Mouse (Mus musculus) retina, embryonic 14.5 days (tissue): ENCODE results near the gene G0s2.

Source experiments
- DNase-seq: peaks from one replicate; pipeline ENCODE4 v3.0.0-alpha.2; 2015; ENCODE audit warnings: low spot score

Gene G0s2

DNA sequence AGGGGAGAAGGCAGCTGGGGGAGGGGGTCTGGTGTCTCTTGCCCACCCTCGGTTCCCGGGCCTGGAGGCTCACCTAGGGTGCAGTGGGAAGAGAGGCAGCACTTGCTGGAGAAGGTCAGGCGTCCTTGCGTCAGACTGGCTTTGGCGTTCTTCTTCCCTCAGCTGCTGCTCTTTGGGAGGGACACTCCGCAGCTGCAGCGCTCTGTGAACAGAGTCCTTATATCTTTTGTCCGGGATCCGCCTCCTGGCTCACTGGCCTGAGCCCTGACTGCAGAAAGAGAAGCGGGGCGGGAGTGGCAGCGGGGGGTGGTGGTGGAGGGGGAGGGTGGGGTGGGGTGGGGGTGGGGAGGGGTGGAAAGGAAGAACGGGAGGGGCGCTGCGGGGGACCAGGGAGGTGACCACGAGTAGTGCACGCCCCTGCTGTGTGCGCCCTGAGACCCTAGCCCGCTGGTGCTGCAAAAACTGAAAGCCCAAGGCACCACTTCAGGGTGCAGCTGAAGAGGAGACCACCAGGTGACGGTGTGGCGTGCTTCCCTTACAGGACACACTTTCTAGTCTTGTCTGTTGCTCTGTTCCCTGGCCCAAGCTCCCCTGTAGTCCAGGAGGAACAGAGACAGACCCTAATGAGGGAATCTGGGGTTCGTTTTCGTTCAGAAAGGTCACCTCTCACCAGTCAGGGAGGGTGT lies at the start of gene G0s2:
G0s2 (minus strand) TSS at position 302 of the 686 bp plus-strand sequence.
- peak; percentile 48 for DNase-seq

DNA sequence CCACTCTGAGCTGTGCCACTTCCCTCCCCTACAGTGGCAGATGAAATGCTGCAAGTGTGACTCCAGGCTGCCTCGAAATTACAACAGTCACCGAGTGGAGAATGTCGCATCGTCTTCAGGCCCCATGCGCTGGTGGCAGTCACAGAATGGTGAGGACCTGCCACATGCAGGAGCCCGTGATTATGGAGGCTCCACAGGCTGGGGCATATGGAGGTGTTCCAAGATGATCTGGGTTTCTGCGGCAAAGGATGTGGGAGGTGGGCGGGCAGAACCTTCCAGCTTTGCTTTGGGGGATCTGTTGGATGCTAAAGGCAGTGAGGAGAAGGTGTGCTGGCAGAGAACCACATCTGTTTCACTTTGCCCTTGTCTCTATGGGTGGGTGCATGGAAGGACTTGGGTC lies 47.4 kb upstream of the G0s2 start:
- DNase-seq: no peak

DNA sequence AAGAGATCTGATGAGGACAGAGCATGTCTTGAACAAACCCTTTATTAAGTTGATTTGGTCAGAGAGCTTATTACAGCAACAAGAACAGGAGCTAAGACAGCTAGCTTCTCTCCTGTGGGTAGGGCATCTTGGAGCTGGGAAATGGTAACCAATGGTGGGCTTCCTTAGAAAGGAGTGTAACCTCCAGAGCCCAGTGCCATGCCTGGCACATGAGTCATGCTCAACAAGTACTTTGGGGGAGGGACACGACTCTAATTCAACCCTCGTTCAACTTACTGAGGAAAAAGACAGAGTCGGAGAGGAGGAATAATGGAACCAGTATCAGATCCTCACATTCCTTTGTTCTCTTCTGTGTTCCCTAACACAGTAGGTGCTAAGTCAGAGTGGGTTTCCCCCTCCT lies 46.7 kb upstream of the G0s2 start:
- no peak for DNase-seq

DNA sequence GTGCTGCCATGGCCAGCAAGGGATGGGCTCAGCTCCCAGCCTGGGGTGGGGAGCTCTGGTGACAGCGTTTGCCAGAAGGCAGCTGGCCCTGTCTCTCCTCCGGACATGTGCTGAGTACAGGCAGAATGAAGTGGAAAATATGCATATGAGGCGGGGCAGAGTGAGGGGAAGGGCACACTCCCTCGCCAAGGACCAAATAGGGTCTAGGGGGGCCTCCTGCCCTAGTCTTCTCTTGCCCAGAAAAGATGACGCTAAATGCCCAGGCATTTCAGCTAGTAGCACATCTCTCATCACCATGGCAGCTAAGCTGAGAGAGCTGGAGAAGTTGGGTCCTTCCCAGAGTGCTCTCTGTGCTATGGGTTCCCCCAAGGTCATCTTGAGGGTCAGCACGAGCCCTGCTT lies 44.1 kb upstream of the G0s2 start:
- no peak for DNase-seq

DNA sequence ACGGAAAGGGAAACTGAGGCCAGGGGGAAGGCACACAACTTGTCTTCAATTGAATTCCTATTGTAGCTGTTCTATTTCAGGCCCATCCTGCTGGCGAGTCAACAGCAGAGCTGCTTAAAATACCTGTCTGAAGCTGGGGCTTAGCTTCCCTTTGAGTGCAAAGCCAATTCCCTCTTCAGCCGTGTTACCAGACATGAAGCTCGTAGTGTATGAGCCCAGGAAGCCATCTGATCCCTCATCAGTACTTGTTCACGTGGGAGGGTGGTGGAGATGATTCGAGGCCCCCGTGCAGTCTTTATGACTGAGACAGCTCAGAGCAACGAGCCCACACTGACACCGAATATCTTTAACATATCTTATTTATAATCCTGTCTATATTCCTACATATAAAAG lies 43.3 kb upstream of the G0s2 start:
- no peak for DNase-seq

DNA sequence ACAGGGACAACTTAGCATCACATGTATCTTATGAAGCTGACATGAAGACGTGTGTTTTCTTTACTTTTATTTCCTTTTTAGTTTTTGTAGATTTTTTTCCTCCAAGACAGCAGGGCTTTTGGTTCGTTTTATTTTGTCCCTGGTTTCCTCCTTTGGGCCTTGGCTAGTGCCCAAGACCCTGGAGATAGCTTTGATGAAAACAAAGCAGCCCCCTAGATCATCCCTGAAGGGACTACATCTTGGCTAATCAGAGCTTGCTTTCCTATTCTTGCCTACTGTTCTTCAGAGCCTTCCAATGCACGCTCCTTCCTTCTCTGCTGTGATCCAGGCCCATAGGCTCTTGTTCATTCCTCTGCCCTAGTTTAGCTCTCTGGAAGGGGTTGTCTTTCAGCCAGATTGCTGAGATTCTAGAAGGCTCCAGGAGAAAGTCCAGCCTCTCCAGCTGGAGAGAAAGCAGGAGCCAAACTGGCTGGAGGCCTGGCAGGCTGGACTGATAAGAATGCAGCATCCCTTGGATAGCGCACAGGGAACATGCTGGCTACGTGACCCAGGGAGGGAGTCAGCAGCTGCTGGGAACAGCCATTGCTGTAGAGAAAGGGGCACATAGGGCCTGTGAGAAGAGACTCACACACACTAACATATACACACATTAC lies 42.8 kb upstream of the G0s2 start:
- no peak for DNase-seq

DNA sequence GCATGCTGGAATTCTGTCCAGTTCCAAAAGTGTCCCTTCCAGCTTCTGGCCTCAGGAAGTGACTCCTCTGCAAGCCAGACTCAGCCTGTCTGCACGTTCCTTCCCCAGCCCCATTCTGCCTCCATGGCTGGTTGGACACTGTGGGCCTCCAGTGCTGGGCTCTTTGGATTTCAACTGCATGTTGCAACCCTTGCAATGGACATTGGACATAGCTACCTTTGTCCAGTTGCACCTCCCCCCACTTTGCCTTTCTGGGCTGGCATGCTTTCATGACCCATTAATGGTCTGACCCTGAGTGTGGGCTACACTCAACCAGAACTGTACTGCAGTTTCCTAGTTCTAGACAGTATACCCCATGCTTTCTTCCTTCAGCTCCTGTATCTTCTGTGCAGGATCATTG lies 38.6 kb upstream of the G0s2 start:
- no peak for DNase-seq

DNA sequence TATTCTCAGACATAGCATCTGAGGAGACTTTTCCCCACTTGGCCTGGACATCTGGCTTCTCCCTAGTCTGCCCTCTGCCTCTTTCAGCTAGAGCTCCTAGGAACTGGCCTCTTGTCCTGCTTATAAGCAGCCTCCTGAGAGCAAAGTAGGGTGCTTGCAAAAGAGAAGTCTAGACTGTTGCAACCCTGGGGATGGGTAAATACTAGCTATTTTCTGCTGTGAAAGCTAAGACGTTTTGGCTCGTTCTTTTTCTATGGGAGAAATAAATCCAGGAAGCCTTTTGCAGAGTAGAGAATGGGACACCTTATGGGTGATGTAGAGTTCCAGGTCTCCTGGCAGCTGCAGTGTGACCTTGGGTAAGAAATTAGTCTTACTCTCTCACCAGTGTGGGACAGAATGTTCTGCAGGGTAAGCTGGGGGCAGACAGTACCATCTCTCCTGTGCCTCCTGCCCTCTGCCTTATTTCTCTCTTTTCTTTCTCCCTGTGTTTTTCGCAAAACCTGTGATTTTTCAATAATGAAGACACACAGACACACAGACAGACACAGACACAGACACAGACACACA lies 37.6 kb upstream of the G0s2 start:
- no peak for DNase-seq

DNA sequence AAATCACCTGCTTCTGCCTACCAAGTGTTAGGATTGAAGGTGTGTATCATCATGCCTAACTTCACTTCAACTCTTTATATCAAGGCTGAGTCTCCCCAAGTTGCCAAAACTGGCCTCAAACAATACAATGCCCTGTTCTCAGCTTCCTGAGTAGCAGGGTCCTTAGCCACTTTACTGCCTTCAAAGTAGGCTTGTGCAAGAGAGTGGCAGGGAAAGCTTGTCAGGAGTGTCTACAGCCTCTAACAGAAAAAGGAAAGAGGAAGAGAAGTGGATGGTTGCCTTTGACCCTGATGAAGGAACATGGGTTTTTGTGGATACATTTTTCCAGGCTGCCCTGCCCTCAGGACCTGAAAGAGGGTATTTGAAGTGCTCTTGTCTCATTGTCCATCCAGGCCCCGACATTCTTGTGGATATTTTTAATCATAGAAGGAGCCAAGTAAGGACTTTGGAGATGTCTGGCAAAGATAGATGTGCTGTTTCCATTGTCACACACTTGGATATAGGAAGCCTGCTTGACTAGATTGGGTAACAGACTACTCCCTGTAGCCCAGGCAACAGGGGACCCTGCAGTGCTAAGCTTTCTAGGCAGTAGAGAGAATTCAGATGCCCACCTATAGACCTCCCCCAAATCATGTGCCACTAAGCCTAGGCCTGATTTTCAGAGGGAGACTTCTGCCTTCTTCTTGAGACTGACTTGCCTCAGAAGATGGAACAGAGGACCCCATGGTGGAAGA lies 36.9 kb upstream of the G0s2 start:
- no peak for DNase-seq

DNA sequence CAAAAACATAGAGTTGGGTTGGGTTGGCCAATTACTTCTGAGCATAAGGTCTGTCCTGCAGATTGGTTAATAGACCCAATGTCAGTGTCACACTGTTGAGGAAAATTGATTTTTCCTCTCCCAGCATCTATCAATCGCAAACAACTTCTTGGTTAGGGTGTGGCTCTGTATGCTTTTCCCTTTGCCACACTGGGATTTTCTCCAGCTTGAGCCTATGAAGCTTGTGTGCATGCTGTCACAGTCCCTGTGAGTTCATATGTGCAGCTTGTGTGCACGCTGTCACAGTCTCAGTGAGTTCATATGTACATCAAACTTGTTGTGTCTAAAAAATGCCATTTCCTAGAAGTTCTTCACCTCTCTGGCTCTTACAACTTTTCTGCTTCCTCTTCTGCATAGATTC lies 33.8 kb upstream of the G0s2 start:
- DNase-seq: no peak

DNA sequence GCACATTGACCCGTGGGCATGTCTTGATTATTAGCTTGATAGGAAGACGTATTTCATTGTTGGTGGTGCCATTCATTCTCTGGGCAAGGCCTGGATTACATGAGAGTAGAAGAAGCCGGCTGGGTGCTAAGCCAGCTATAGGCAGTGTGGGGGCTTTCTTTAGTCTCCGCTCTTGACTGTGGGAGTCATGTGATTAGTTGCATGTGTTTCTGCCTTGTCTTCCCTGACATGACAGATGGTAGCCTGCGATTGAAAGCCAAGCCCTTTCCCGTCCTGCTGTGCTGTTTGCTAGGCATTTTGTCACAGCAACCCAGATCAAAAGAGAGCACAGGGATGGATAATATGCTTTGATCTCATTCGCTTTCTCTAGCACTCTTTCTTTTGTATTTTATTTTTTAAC lies 32.4 kb upstream of the G0s2 start:
- no peak for DNase-seq

DNA sequence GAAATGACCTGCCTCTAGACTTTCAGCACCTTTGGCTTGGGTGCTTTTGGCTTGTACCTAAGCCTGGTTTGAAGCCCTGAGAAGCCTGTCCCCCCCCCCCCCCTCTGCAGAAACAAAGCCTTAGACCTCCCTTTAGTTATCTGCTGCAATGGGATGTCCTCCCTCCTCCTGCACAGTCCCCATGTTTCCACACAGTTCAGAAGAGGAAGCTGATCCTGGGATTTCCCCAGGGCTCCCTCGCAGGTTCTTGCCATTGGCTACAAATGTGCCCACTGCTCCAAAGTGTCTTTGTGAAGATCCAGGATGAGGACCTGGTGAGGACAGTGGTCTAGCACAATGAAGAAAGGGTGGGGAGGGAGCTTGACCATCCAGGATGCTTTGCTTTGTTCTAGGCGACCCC lies 30.1 kb upstream of the G0s2 start:
- DNase-seq: no peak

DNA sequence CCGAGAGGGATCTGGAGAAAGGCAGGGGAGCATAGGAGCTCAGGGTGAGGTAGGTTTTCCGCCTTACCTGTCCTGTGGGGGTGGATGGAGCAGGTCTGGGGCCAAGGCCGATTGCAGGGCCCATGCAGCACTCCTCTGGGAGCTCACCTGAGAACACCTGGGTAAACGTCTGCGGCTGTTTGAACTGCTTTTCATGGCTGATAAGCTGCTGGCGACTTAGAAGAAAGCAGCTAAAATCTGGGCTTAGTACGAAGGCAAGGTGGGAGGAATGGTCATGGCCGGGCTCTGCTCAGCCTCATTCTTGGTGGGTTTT lies 29.0 kb upstream of the G0s2 start:
- no peak for DNase-seq

DNA sequence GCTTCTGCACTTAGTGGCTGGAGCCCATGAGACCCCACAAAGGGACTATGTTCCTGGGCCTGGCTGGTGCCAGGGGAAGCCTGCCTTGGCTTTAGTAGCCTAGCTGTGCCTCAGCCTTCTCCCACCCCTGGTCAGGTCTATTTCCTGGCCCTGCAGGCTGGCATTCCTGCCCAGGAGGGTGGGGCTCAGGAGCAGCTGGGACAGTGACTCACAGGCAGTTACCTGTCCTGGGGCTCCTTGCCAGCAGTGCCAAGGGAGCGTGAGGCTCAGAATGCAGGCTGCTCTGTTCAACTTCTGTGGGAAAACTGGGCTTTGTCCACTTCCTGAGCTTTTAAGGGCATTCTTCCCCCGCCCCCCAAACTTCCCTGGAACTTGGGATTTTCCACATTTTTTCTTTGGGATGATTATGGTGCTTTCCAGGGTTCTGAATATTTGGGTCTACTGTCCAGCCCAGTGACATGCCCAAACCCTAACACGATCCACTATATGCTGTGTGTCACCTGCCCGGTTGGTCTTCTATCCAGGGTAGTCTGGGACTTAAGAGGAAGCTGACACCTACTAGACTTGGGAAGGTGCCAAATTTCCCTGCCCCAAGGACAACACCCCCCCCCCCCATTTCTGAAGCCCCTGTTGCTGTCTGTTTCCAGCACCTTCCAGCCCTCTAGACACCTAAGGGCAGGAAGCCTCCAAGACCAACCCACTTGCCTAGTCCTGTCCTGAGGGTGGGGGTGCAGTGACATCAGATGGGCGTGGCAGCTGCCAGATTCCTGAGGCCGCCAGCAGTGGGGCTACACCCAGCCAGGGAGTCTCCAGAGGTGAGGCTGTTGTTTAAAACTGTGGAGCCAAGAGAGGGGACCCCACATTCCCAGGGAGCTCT lies 28.4 kb upstream of the G0s2 start:
- no peak for DNase-seq

DNA sequence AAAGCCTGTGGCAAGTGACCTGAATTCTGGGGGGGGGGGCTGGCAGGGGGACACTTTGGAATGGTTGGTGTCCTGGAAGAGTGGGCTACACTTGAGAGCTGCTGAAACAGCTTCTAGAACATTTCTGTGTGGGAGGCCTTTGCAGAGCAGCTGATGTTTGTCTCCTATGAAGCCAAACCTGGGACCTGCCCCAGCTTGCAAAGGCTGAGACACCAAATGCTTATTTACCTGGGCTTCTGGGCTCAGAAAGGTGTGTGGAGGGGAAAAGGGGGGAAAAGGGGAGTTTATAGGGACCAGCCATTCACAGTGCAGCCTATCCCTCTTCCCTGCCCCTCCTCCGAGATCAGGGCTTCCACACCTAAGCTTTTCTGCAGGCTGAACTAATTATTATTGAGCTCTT lies 27.0 kb upstream of the G0s2 start:
- DNase-seq: no peak

DNA sequence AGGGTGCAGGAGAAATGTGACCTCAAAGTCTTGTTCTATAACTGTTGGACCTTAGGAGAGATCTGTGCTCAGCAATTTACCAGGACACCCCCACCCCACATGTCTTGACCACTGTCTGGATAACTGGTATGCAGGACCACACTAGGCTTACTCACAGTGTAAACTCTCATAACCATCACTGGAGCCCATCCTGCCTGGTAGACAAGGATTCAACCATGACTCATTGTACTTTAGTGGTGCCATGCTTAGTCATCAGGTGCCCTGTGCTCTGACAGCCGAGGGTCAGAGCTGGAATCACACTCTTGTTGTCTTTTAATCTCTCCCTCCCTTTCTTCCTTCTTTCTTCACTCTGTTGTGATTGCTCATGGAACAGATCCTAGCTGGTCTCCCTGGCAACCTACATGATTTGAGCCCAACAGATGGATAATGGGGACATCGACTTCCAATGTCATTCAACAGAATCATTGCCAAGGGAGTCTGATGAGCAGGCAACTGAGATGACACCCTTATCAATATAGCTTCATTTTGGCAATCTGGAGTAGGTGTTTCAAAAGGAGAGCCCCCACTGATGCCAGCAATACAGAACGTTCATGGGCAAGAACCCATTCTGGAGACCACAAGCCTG lies 25.2 kb upstream of the G0s2 start:
- no peak for DNase-seq

DNA sequence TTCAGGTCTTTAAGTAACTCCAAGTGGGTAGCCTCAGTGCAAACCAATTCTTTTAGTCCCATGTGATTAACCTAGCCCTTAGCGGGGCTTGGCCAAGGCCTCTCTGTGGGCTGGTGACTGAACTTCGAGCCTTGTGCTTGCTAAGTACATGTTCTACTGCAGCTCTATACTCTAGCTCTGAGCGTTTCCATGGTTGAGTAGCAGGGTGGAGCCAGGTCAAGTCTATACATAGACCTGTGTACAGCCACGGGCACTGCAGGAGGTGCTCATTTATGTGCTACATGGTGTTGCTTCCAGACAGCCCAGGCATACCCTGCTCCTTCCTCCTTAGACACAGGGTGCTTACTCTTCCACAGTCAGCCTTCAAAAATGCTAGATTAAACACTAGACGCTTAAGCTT lies 22.9 kb upstream of the G0s2 start:
- DNase-seq: no peak

DNA sequence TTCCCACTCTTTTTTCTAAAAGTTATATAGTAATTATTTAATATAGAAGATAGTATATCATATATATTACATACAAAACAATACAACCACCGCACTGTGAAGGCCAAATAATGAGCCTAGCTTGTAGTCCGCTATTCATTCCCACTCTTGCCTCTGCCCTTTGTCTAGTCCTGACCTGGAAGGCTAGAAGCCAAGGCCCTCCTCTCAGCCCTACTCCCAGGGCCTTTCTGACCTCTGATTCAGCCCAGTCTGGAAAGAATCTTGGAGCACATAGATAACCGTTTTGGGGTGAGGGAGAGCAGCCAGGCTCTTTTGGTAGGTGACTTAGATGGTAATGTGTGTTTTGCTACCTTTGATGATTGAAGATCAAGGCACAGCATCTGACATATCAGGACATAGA lies 20.9 kb upstream of the G0s2 start:
- no peak for DNase-seq

DNA sequence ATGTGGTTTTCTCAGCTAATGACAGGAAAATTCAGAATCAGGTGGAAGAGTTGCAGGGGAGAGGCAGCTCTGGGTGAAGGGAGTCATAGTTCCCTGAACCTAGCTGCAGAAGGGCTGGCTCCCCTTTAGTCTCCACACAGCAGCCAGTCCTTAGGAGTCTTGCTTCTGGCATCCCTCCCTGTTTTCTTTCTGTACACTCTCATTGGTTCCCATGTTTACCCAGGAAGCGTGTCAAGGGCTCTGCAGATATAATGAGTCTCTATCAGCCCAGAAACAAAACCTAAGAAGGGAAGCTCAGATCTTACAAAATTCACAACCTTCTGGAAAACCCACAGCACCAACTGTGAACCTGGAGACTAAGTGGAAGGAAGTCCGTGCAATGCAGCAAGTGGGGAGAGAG lies 20.0 kb upstream of the G0s2 start:
- DNase-seq: no peak

DNA sequence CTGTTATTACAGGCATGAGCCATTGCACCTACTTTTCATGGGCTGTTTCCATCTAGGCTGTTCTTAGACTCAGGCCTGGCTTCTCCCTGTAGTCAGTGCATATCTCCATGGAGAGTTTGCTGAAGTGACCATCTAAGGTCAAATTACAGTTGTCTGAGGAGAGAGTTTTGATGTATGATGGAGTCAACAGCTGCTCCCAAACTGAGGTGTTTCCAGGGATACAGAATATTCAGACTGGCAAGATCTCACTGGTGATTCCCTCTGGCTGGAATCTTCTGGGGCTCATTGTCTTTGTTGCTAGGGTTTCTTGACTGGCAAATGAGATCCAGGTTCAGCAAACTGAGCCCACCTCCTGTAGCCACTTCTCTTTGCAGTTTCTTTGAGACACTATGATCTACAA lies 17.7 kb upstream of the G0s2 start:
- no peak for DNase-seq

DNA sequence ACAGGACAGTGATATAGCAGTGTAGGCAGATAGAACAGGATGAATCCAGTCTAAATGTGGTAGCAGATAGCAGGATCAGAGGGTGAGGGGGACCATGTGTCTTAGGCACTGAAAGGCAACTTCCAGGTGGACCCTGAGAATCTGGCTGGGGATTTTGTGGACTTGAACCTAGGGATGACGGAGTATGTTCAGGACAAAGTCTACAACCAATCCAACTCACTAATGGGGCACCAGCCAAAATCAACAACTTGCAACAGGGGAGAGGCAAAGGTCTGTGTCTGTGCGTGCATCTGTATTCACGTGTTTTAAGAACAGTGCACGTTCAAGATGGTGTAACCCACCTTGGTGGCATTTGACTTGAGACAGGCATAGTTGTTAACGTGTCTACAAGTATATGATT lies 16.9 kb upstream of the G0s2 start:
- no peak for DNase-seq

DNA sequence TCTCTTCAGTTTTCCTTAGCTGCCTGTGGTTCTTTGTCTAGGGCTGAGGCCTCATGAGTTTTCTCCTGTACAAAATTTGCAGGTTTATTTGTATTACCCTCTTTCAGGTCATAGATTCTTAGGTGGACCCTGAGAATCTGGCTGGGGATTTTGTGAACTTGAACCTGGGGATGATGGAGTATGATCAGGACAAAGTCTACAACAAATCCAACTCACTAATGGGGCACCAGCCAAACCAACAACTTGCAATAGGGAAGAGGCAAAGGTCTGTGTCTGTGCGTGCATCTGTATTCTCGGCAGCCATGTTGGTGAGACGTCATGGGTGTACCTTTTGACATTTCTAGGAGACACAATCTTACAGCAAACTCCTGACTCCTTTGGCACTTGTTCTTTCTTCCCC lies 16.1 kb upstream of the G0s2 start:
- no peak for DNase-seq
